Mouse (Mus musculus): ENCODE measurements around the gene Hpcal1.

- TF ChIP-seq POLR2A (IDR thresholded peaks at IDR 0.05; ENCODE audit: borderline replicate concordance, insufficient read depth, low read length) (no peak), CTCF (IDR thresholded peaks at IDR 0.05; ENCODE audit: borderline replicate concordance, insufficient read depth, low read depth, low read length) (no peak)
Measured at GRCm38 (mm10) chr12:17769476-17770172, 79.0 kb downstream of the Hpcal1 start.

All from cerebellum, adult 2 months (tissue).